Mouse (Mus musculus) gastrocnemius, postnatal 25 days (tissue): ENCODE measurements around the gene Sh3bp1. TPM values are rescaled to one million over a fixed set of nuclear protein-coding genes. Genes with fewer than 3 reads are reported as not detected.

Experiments
- DNase-seq: peaks from one replicate; pipeline ENCODE4 v3.0.0; 2022
- long read RNA-seq, 2 experiments: library from polyadenylated mRNA; stranded (forward); transcript quantifications; one replicate each; pipeline ENCODE4 v2.0.0; 2021
- total RNA-seq, 2 experiments: library from RNA; stranded (reverse); gene quantifications; 1 replicate in 1 of 2; 2 replicates in 1 of 2; pipeline ENCODE4 v1.2.3; 2021

The Sh3bp1 gene
- total RNA-seq, result 1 to 10 TPM; 2.6 to 3.1 TPM
- long read RNA-seq, experiment 1, partial matches to known transcripts, result 0 of 1 reads
- long read RNA-seq, experiment 1, other reads (novel, unspliced or antisense), result 0 of 1 reads
- long read RNA-seq, experiment 2, partial matches to known transcripts, result 0 of 1 reads
- long read RNA-seq, experiment 2, other reads (novel, unspliced or antisense), result 0 of 1 reads

- peak; percentile 74 for DNase-seq
Observed at GRCm38 (mm10) chr15:78899740-78900584, at the start of gene Sh3bp1. Gene Sh3bp1, plus strand, starts transcription at chr15:78899768.

- DNase-seq, result no peak
Observed at GRCm38 (mm10) chr15:78850059-78850824, 49.3 kb upstream of the Sh3bp1 start.

GRCm38 (mm10) chr15:78850944-78851343 is 48.6 kb upstream of the Sh3bp1 start:
- no peak for DNase-seq

- peak; percentile 82 for DNase-seq
Observed at GRCm38 (mm10) chr15:78851505-78852153, 47.9 kb upstream of the Sh3bp1 start.

GRCm38 (mm10) chr15:78855303-78855965 is 44.1 kb upstream of the Sh3bp1 start, which contains the start of gene Lgals2:
Gene Lgals2, minus strand, starts transcription at chr15:78855529.
- no peak for DNase-seq

DNA sequence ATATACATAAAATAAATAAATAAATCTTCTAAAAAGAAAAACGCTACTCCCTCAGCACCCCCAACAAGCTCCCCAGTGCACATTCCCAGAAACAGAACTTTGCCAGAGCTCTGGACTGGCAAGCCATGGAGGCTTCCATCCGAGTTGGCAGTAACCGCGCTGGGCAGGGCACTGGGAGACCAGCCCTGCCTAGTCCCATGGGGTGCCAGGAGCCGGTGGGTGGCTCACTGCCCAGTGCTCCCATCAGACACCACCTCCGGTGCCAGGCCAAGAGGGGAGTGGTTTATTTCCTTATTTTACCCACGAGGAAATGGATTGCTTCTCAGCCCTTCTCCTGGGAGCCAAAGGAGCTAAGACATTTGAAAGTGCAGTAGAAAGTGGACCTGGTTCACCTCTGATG is 42.6 kb upstream of the Sh3bp1 start:
- peak; percentile 78 for DNase-seq

- DNase-seq, result no peak
Observed at GRCm38 (mm10) chr15:78859311-78859710, 40.3 kb upstream of the Sh3bp1 start.

DNA sequence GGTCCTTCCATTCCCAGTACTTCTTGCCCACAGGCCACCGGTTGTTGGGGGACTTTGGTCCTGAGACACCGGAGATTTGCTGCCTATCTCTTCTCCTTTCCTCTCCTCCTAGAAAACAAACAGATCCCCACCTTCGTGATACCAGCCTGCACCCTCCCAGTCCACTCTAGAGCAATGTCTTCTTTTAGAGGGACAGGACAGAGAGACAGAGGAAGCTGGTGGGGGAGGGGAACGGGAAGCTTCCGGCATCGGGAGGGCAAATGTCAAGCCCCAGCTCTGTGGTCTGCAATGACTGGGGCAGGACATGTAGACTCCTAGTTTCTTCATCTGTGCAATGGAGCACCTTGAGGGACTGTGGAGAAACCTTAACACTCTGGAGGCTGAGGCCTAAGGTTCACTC is 39.9 kb upstream of the Sh3bp1 start:
- DNase-seq, result no peak

DNA sequence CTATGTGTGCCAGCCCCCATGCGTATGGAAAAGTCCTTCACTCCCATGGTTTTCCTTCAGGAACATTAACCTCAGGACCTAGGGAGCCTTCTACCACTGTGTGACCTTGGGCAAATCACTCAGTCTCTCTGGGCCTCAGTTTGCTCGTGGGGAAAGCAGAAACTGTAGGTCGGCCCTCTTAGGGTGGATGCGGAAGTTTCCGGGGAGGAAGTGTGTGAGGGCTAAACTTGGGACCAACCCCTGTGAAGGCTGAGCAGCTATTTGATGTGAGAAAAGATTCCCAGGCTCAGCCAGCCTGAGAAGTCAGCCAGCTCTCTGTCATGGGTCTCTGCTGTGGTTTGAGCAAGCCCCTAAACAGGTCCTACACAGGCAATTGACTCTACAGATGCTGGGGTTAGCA is 37.3 kb upstream of the Sh3bp1 start:
- DNase-seq, result no peak

DNA sequence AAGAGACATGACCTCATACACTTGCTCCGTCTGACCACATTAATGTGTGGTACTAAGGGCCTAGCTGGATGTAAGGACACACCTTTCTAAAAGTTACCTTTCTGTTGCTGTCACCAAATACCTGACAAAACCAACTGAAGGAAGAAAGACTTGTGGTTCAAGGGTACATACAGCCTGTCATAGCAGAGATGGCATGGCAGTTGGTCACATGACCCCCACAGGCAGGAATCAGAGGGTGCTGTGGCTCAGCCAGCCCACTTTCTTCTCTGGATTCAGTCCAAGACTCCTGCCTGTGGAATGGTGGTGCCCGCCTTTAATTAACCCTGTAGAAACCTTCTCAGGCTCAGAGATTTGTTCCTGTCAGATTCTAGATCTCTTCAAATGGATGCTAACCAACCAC is 36.4 kb upstream of the Sh3bp1 start:
- no peak for DNase-seq

DNA sequence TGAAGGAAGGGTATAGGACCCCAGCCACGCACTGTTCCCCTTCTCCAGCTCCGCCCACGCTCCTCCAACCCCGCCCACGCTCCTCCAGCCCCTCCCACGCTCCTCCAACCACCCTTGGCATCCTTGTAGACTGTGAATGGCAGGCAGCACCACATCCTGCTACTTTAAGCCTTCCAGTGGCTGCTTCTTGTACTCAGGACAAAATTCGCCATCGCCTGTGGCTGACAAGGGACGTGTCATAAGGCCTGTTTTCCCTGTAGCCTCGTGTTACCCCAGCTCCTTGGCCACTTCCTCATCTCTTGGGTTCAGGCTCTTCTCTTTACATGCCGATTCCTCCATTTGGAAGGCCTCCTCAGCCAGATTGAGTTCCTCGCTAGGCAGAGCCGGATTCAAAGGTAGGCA is 35.7 kb upstream of the Sh3bp1 start:
- no peak for DNase-seq

DNA sequence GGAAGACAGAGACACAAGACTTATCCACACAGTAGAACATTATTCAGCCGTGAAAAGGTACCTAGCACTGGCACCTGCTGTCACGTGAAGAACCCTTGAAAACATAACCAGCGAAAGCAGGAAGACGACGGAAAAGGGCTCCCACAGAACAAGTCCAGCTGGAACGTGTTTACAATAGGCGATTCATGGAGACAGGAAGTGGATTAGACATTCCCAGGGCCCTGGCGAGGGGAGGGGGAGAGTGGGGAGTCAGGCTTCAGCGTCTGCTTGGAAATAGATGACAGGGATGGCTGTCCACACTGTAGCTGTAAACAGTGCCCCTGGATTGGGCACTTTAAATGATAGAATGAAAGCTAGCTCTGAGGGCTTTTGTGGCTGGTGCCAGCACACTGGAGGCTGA is 31.2 kb upstream of the Sh3bp1 start:
- no peak for DNase-seq

DNA sequence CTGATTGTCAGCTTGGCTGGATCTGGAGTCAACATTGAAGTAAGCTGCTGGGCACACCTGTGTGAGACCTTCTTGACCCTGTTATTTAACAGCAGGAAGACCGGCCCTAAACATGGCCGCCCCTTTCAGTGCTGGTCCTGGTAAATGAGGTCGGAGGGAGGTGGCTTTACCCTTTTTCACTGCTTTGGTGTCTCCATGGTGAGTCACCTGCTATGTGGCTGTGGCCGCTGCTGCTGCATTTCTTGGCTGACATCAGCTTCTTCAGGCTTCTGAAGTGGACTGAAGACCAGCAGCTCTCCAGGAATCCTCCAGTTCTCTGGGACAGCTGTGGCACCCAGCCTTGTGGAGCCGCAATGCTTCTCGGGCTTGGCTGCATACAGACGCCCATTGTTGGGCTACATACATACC is 30.7 kb upstream of the Sh3bp1 start:
- no peak for DNase-seq

DNA sequence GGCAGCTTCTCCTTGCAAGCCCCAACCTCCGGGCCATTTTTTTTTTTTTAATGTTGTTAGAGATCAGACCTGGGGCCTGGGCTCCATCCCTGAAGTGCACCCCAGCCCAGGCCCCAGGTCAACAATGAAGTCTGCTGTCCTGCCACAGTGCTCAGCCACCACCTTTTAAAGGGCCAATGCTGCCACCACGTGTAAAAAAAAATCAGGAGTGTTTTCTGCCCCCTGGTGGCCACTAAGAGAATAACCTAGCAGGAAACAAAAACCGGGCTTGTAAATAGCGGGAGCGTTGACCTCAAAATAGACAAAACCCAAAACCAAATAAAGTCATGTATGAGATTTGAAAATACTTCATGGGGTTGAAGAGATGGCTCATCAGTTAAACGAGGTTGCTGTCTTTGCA is 29.8 kb upstream of the Sh3bp1 start:
- DNase-seq, result no peak

DNA sequence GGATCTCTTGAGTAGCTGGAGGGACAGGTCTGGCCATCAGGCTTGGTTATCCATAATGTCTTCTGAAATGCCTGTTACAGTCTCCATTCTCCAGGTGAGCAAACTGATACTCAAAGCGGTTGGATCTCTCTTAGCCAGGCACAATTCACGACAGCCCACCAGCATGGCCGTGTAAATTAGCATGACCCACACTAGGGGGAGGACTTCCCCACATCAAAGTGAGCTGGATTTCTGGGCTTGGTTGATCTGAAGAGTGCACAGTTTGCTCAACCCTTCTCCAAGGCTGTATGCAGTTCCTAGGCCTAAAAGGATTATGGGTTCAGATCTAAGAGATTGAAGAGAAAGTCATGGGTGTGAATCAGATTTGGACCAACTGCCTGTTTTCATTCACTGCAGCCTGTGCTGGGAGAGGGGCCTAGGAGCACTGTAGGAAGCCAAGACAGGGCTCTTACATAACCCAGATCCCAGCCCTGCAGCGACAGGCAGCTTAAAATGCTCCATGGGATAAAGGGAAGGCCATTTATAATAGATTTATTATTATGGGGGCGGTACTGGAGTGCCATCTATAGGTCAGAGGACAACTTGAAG is 27.5 kb upstream of the Sh3bp1 start:
- no peak for DNase-seq

GRCm38 (mm10) chr15:78873803-78874435 is 25.6 kb upstream of the Sh3bp1 start:
- no peak for DNase-seq

- DNase-seq, result no peak
Observed at GRCm38 (mm10) chr15:78874989-78875388, 24.6 kb upstream of the Sh3bp1 start.

- DNase-seq, result no peak
Observed at GRCm38 (mm10) chr15:78875537-78875936, 24.0 kb upstream of the Sh3bp1 start.

DNA sequence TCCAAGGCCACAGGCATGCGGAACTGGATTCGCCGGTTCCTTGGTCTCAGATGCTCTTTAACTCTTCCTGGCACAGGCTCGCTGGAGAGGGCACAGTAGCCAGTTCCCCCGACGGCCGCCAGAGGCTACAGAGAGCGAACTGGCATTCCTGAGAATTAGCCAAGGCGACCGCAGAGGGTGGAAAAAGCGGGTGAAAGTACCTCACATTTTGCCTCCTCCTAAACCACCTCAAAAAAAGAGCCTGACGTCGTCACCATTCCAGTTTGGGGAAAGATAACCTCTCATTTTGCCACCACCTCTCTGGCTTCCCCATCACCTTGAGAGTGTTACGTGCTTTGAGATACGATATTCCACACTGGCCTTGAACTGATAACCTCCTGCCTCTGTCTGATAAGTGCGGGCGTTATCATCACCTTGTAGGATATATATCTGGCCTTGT is 23.3 kb upstream of the Sh3bp1 start:
- peak; percentile 64 for DNase-seq

DNA sequence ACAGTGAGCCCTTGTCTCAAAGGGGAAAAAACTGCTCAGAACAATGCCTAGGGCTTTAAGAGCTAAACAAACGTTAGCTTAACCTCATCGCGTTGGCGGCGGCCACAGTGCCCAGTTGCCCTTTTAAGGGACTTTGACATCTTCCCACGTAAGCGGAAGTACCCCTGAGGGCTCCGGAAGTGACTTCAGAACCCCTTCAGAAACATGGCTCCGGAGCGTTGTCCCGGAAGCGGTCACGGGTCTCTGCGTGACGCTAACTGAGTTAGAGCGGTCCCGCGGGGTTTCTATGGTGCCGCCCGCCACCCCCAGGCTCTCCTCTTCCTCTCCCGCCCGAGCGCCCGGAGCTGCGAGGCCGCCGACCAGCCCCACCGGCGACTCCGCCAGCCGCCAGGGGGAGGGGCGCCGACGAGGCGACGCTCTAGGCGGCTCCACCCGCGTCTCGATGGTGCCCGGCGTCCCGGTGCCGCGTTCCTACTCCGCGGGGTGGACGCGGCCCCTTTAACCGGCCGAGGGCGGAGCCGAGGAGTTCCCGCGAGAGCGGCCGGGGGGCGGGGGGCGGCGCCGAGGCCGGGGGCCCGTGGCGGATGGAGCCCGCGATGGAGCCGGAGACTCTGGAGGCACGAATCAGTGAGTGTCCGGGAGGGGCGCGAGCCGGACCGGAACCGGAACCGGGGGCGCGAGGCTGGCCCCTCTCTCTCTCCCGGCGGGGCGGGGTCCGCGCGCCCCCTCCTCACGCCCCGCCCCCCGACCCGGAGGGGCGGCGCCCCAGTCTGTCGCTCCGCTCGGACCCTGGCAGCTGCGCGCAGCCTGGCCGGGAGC is 22.4 kb upstream of the Sh3bp1 start, which contains the start of gene Gga1:
TSS of gene Gga1 (plus strand) at position 200 of the 819 bp plus-strand sequence.
- DNase-seq, result peak; percentile 92
